Mouse (Mus musculus) hindbrain, embryonic 16.5 days (tissue): ENCODE data around the gene Gm4969. TPM values are rescaled to one million over a fixed set of nuclear protein-coding genes. Genes with fewer than 3 reads are reported as not detected.

ENCODE experiments used
- ATAC-seq: fragments of 200-750 bp; cut with Nextera tagmentation; 2 replicates; pipeline ENCODE4 v1.8.0; 2017; ENCODE audit warnings: moderate TSS enrichment, moderate library complexity
- H3K27ac ChIP-seq: fragments of 300-500 bp; sonication (generic); 2 replicates; pipeline ENCODE4 v1.5.1; 2014; ENCODE audit warnings: low read depth, mild to moderate bottlenecking, control low read depth, low read length, moderate library complexity
- H3K27me3 ChIP-seq: fragments of 300-500 bp; sonication (generic); replicated peaks from 2 replicates; pipeline ENCODE4 v1.6.1; 2014; ENCODE audit warnings: low read length; ENCODE audit not compliant: control insufficient read depth, insufficient read depth
- H3K36me3 ChIP-seq: fragments of 300-500 bp; sonication (generic); 2 replicates; pipeline ENCODE4 v1.6.1; 2014; ENCODE audit warnings: mild to moderate bottlenecking, low read length, moderate library complexity, mixed read lengths; ENCODE audit not compliant: control insufficient read depth, insufficient read depth
- H3K4me1 ChIP-seq: fragments of 300-500 bp; sonication (generic); 2 replicates; pipeline ENCODE4 v1.6.1; 2014; ENCODE audit warnings: low read depth, low read length; ENCODE audit not compliant: control insufficient read depth, insufficient read depth
- H3K4me2 ChIP-seq: fragments of 300-500 bp; sonication (generic); 2 replicates; pipeline ENCODE4 v1.6.1; 2014; ENCODE audit warnings: mild to moderate bottlenecking, low read length, control low read depth, moderate library complexity
- H3K4me3 ChIP-seq: fragments of 300-500 bp; sonication (generic); 2 replicates; pipeline ENCODE4 v1.5.1; 2014; ENCODE audit warnings: mild to moderate bottlenecking, low read length, control low read depth, moderate library complexity
- H3K9ac ChIP-seq: fragments of 300-500 bp; sonication (generic); 2 replicates; pipeline ENCODE4 v1.6.1; 2014; ENCODE audit warnings: low read depth, mild to moderate bottlenecking, control low read depth, low read length, moderate library complexity
- H3K9me3 ChIP-seq: fragments of 300-500 bp; sonication (generic); 2 replicates; pipeline ENCODE4 v1.6.1; 2014; ENCODE audit warnings: mild to moderate bottlenecking, low read length, moderate library complexity; ENCODE audit not compliant: control insufficient read depth
- WGBS: fragments of 180-500 bp; shearing (Covaris S2); extraction: QIAGEN DNeasy Blood & Tissue Kit; methylation state at CpG from one replicate; pipeline ENCODE4 v1.1.7; 2014; 5-methylcytosine and 5-hydroxymethylcytosine counted together
- polyA plus RNA-seq: library from polyadenylated mRNA; unstranded; fragments of >200 nt; fragmentation: Nextera tagmentation; extraction: Ambion mirVana; gene quantifications from 2 replicates; pipeline ENCODE4 v1.2.1, GENCODE M21; 2015

Gm4969 gene
- polyA plus RNA-seq, 1 experiment from 2014 or later = 7.0 TPM

GRCm38 (mm10) chr7:19148180-19148874 is 30.2 kb upstream of the Gm4969 start:
- peak; percentile 0; the same call in 1 of the 2 replicates for ATAC-seq
- H3K36me3 ChIP-seq = peaks cover 7% of the 10 kb centered on the region
- peaks cover 16% of the 10 kb centered on the region for H3K4me1 ChIP-seq
- H3K27ac ChIP-seq = peak overlapping the region; percentile 79
- peak overlapping the region; percentile 79 for H3K4me3 ChIP-seq
- H3K9me3 ChIP-seq = no peaks in the 10 kb centered on the region
- WGBS = 11% methylated on average over 20 of the region's 20 CpGs
- H3K4me2 ChIP-seq = peak overlapping the region; percentile 75
- H3K27me3 ChIP-seq = no peaks in the 10 kb centered on the region
- peak overlapping the region; percentile 77 for H3K9ac ChIP-seq

GRCm38 (mm10) chr7:19147497-19148045 is 29.4 kb upstream of the Gm4969 start:
- 56% methylated on average over 6 of the region's 6 CpGs for WGBS
- peaks cover 2% of the 10 kb centered on the region; the same call in 1 of the 2 replicates for H3K36me3 ChIP-seq
- no peaks in the 10 kb centered on the region for H3K27me3 ChIP-seq
- no peak overlapping the region; the same call in 1 of the 2 replicates for H3K9ac ChIP-seq
- H3K4me1 ChIP-seq = peaks cover 16% of the 10 kb centered on the region
- no peaks in the 10 kb centered on the region for H3K9me3 ChIP-seq
- peak overlapping the region; percentile 75 for H3K4me2 ChIP-seq
- no peak overlapping the region for H3K27ac ChIP-seq
- H3K4me3 ChIP-seq = peak overlapping the region; percentile 79
- no peak for ATAC-seq

- WGBS = 87% methylated on average over 10 of the region's 10 CpGs
- Histone ChIP-seq H3K4me2 (no peak overlapping the region), H3K4me3 (no peak overlapping the region), H3K27ac (no peak overlapping the region), H3K27me3 (no peaks in the 10 kb centered on the region), H3K9ac (no peak overlapping the region), H3K9me3 (no peaks in the 10 kb centered on the region), H3K36me3 (peaks cover 2% of the 10 kb centered on the region; the same call in 1 of the 2 replicates), H3K4me1 (peaks cover 16% of the 10 kb centered on the region)
- no peak for ATAC-seq
Observed at GRCm38 (mm10) chr7:19146793-19147192, 28.6 kb upstream of the Gm4969 start.

- ATAC-seq = no peak
- Histone ChIP-seq H3K4me2 (no peak overlapping the region), H3K9me3 (no peaks in the 10 kb centered on the region), H3K4me3 (no peak overlapping the region), H3K4me1 (no peaks in the 10 kb centered on the region), H3K9ac (no peak overlapping the region), H3K36me3 (peaks cover 26% of the 10 kb centered on the region), H3K27me3 (no peaks in the 10 kb centered on the region), H3K27ac (no peak overlapping the region)
- WGBS = 52% methylated on average over 5 of the region's 5 CpGs
Observed at GRCm38 (mm10) chr7:19137380-19137779, 19.2 kb upstream of the Gm4969 start.

GRCm38 (mm10) chr7:19136673-19137334 is 18.6 kb upstream of the Gm4969 start:
- WGBS = 91% methylated on average over 38 of the region's 38 CpGs
- Histone ChIP-seq H3K9me3 (no peaks in the 10 kb centered on the region), H3K36me3 (peaks cover 26% of the 10 kb centered on the region), H3K4me1 (no peaks in the 10 kb centered on the region; the same call in 1 of the 2 replicates), H3K9ac (no peak overlapping the region), H3K4me3 (no peak overlapping the region), H3K27me3 (no peaks in the 10 kb centered on the region), H3K27ac (no peak overlapping the region), H3K4me2 (no peak overlapping the region)
- no peak for ATAC-seq

GRCm38 (mm10) chr7:19136168-19136567 is 18.0 kb upstream of the Gm4969 start:
- Histone ChIP-seq H3K9me3 (no peaks in the 10 kb centered on the region), H3K4me3 (no peak overlapping the region), H3K27ac (no peak overlapping the region), H3K4me2 (no peak overlapping the region), H3K9ac (no peak overlapping the region), H3K4me1 (no peaks in the 10 kb centered on the region; the same call in 1 of the 2 replicates), H3K27me3 (no peaks in the 10 kb centered on the region), H3K36me3 (peaks cover 25% of the 10 kb centered on the region)
- no peak for ATAC-seq
- WGBS = 95% methylated on average over 13 of the region's 13 CpGs

GRCm38 (mm10) chr7:19131324-19131848 is 13.2 kb upstream of the Gm4969 start:
- Histone ChIP-seq H3K9ac (peak overlapping the region; percentile 65), H3K36me3 (peaks cover 10% of the 10 kb centered on the region), H3K27me3 (no peaks in the 10 kb centered on the region), H3K9me3 (no peaks in the 10 kb centered on the region), H3K4me2 (peak overlapping the region; percentile 64), H3K4me3 (peak overlapping the region; percentile 51), H3K4me1 (peaks cover 4% of the 10 kb centered on the region; the same call in 1 of the 2 replicates), H3K27ac (peak overlapping the region; percentile 78)
- WGBS = under 1% methylated on average over 39 of the region's 39 CpGs
- peak; percentile 99 for ATAC-seq

- H3K4me1 ChIP-seq = peaks cover 4% of the 10 kb centered on the region; the same call in 1 of the 2 replicates
- no peaks in the 10 kb centered on the region for H3K27me3 ChIP-seq
- no peak for ATAC-seq
- H3K4me2 ChIP-seq = peak overlapping the region; percentile 64
- H3K4me3 ChIP-seq = peak overlapping the region; percentile 51
- WGBS = 42% methylated on average over 4 of the region's 4 CpGs
- H3K9ac ChIP-seq = peak overlapping the region; percentile 50
- H3K36me3 ChIP-seq = peaks cover 3% of the 10 kb centered on the region; the same call in 1 of the 2 replicates
- H3K9me3 ChIP-seq = no peaks in the 10 kb centered on the region
- H3K27ac ChIP-seq = peak overlapping the region; percentile 76
Observed at GRCm38 (mm10) chr7:19130657-19131056, 12.5 kb upstream of the Gm4969 start.

GRCm38 (mm10) chr7:19129396-19129795 is 11.2 kb upstream of the Gm4969 start:
- Histone ChIP-seq H3K9ac (0 out of 2 replicates have a peak overlapping the region, but pooled peaks have one; percentile 11), H3K36me3 (no peaks in the 10 kb centered on the region), H3K9me3 (no peaks in the 10 kb centered on the region), H3K4me1 (peaks cover 4% of the 10 kb centered on the region; the same call in 1 of the 2 replicates), H3K27ac (no peak overlapping the region), H3K4me3 (no peak overlapping the region), H3K27me3 (no peaks in the 10 kb centered on the region), H3K4me2 (no peak overlapping the region)
- 94% methylated on average over 5 of the region's 5 CpGs for WGBS
- ATAC-seq = no peak
